Mouse (Mus musculus): ENCODE measurements around the gene Gabpb2. TPM values are rescaled to one million over a fixed set of nuclear protein-coding genes. Genes with fewer than 3 reads are reported as not detected.

Gabpb2 gene
- polyA plus RNA-seq (2021; fragmentation: Nextera tagmentation) = 0.60 TPM in 2 replicates
- long read RNA-seq, experiment 1, full-length matches to known transcripts = 1 of 5 reads
- long read RNA-seq, experiment 1, partial matches to known transcripts = 2 of 5 reads
- long read RNA-seq, experiment 1, other reads (novel, unspliced or antisense) = 2 of 5 reads
- long read RNA-seq, experiment 2, partial matches to known transcripts = 0 of 4 reads
- long read RNA-seq, experiment 2, other reads (novel, unspliced or antisense) = 4 of 4 reads

GRCm38 (mm10) chr3:95217255-95218134, at the start of gene Gabpb2:
Gene Gabpb2, minus strand, starts transcription at chr3:95217916.

DNA sequence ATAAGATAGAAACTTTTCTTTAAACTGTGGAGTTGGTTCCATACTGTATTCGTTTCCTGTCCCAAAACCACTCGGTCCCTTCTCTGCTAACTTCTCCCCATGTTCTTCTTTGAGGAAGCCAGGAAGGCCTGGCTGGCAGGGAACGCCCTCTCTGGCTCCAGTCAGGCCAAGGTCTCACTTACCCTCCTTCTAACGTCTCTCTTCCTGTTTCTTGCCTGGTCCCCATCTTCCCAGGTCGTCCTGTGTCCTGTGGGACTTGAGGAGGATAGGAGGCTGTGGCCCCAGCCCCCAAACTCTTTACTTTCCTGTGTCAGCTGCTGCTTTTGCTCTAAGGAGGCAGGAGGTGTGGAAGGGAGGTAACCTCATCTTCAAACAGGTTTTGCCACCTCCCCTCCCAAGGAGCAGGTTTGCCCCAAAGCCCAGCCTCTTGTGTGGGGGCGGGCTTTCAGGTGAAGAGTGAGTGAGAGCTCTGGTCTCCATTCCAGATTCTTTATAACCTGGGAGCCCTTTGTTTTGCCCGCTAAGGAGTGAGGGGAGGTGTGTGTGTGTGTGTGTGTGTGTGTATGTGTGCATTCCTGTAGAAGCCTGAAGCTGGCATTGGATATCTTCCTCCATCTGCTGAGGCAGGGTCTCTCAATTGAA, 33.2 kb upstream of the Gabpb2 start, which contains the start of gene Bnipl:
TSS of gene Bnipl (minus strand) at position 411 of the 642 bp plus-strand sequence.

GRCm38 (mm10) chr3:95241498-95241897, 23.8 kb upstream of the Gabpb2 start, which contains the start of gene Gm128:
Gene Gm128, minus strand, starts transcription at chr3:95241598.

GRCm38 (mm10) chr3:95231298-95232221, 13.8 kb upstream of the Gabpb2 start, which contains the start of gene Mllt11:
Gene Mllt11, minus strand, starts transcription at chr3:95232171.

DNA sequence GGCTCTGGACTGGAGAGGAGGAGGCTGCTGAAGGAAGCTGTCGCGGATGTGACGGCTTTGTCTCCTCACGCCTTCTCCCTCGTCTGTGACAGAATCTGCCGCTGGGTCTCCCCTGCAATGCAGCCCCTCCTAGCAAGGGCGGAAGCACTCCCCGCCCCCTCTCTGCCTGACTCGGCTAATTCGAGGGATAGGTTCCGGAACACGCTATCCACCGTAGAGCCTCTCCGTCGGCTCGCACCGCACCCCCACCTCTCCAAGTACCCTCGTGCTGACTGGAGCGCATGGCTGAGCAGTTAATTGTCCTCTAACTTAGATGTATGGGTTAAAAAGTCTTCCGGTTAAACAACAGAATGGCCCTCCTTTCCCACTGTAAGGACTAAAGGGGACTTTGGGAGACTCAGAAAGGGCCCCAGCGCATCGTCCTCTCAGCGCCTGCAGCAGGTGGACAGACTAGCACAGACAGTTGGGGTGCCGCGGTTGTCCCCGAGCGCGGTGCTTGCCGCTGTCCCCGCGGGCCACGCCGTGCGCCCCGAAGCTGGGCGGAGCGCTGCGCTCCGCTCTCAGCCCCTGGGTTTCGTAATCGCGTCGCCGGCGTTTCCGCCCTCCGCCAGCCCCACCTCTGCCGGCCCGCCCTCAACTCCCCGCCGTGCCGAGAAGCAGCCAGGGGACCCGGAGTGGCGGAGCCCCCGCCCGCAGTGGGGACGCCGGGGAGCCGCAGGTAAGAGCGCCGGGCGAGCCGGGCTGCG, 10.6 kb upstream of the Gabpb2 start, which contains the start of gene Cdc42se1:
TSS of gene Cdc42se1 (plus strand) at position 585 of the 746 bp plus-strand sequence.

GRCm38 (mm10) chr3:95159987-95160963, 57.4 kb downstream of the Gabpb2 start, which contains the start of gene Sema6c:
Gene Sema6c, plus strand, starts transcription at chr3:95160457.

GRCm38 (mm10) chr3:95141952-95142616, 75.6 kb downstream of the Gabpb2 start, which contains the start of gene Tnfaip8l2:
Gene Tnfaip8l2, minus strand, starts transcription at chr3:95142360.

GRCm38 (mm10) chr3:95133680-95134101, 84.0 kb downstream of the Gabpb2 start, which contains the start of the genes Scnm1 and Lysmd1:
Gene Scnm1, minus strand, starts transcription at chr3:95134011.
Gene Lysmd1, plus strand, starts transcription at chr3:95134088.

Other genes starting within 250 kb of the Gabpb2 start
- gene Pi4kb, start 243.2 kb downstream of the Gabpb2 start, polyA plus RNA-seq (2021; fragmentation: Nextera tagmentation) = 9.5 and 10.9 TPM in 2 replicates
- gene Zfp687, start 202.5 kb downstream of the Gabpb2 start, polyA plus RNA-seq (2021; fragmentation: Nextera tagmentation) = 4.1 and 7.6 TPM in 2 replicates
- 194 and 247 TPM in 2 replicates for gene Psmd4, start 175.3 kb downstream of the Gabpb2 start, polyA plus RNA-seq (2021; fragmentation: Nextera tagmentation)
- 7.9 and 12.4 TPM in 2 replicates for gene Pip5k1a, start 111.0 kb downstream of the Gabpb2 start, polyA plus RNA-seq (2021; fragmentation: Nextera tagmentation)
- gene Vps72, start 106.9 kb downstream of the Gabpb2 start, polyA plus RNA-seq (2021; fragmentation: Nextera tagmentation) = 42.8 and 51.5 TPM in 2 replicates
- gene Tmod4, start 93.4 kb downstream of the Gabpb2 start, polyA plus RNA-seq (2021; fragmentation: Nextera tagmentation) = 0.14 and 0.18 TPM in 2 replicates
- 63.0 and 67.8 TPM in 2 replicates for gene Scnm1, start 83.9 kb downstream of the Gabpb2 start, polyA plus RNA-seq (2021; fragmentation: Nextera tagmentation)
- 11.0 and 11.8 TPM in 2 replicates for gene Lysmd1, start 83.8 kb downstream of the Gabpb2 start, polyA plus RNA-seq (2021; fragmentation: Nextera tagmentation)
- gene Tnfaip8l2, start 75.6 kb downstream of the Gabpb2 start, polyA plus RNA-seq (2021; fragmentation: Nextera tagmentation) = 2.5 and 3.2 TPM in 2 replicates
- 1.2 and 5.5 TPM in 2 replicates for gene Sema6c, start 57.5 kb downstream of the Gabpb2 start, polyA plus RNA-seq (2021; fragmentation: Nextera tagmentation)
- gene Cdc42se1, start 10.8 kb upstream of the Gabpb2 start, polyA plus RNA-seq (2021; fragmentation: Nextera tagmentation) = 58.2 and 71.3 TPM in 2 replicates
- gene Mllt11, start 14.3 kb upstream of the Gabpb2 start, polyA plus RNA-seq (2021; fragmentation: Nextera tagmentation) = 282 and 287 TPM in 2 replicates
- 0.13 and 0.21 TPM in 2 replicates for gene Gm128, start 23.7 kb upstream of the Gabpb2 start, polyA plus RNA-seq (2021; fragmentation: Nextera tagmentation)
- gene Bnipl, start 33.3 kb upstream of the Gabpb2 start, polyA plus RNA-seq (2021; fragmentation: Nextera tagmentation) = not detected in 2 replicates
- 16.3 and 19.4 TPM in 2 replicates for gene Mindy1, start 63.4 kb upstream of the Gabpb2 start, polyA plus RNA-seq (2021; fragmentation: Nextera tagmentation)
- 13.7 and 17.6 TPM in 2 replicates for gene Prune1, start 64.2 kb upstream of the Gabpb2 start, polyA plus RNA-seq (2021; fragmentation: Nextera tagmentation)
- gene Anxa9, start 89.3 kb upstream of the Gabpb2 start, polyA plus RNA-seq (2021; fragmentation: Nextera tagmentation) = 0.15 and 0.21 TPM in 2 replicates
- gene Cers2, start 96.9 kb upstream of the Gabpb2 start, polyA plus RNA-seq (2021; fragmentation: Nextera tagmentation) = 37.2 and 43.9 TPM in 2 replicates
- gene Setdb1, start 139.3 kb upstream of the Gabpb2 start, polyA plus RNA-seq (2021; fragmentation: Nextera tagmentation) = 7.5 and 9.8 TPM in 2 replicates
- gene 4930558C23Rik, start 184.9 kb upstream of the Gabpb2 start, polyA plus RNA-seq (2021; fragmentation: Nextera tagmentation) = not detected in 2 replicates
- gene Arnt, start 216.5 kb upstream of the Gabpb2 start, polyA plus RNA-seq (2021; fragmentation: Nextera tagmentation) = 3.6 and 3.9 TPM in 2 replicates

Measured in left cerebral cortex, adult 6 months (tissue).